Mouse (Mus musculus) CH12.LX (cell line): ENCODE measurements around the gene Jmjd1c. TPM values are rescaled to one million over a fixed set of nuclear protein-coding genes. Genes with fewer than 3 reads are reported as not detected.
A peak's percentile ranks its signal among the peaks of the same experiment; 100 is the strongest.

ENCODE experiments used
- DNase-seq: peaks from one replicate; pipeline ENCODE4 v3.0.0-alpha.2; 2013; ENCODE audit errors: extremely low read depth
- H3K27ac ChIP-seq: 2 replicates; pipeline ENCODE4 v1.5.1; 2012; ENCODE audit warnings: low read depth, mild to moderate bottlenecking, control low read depth, moderate library complexity; ENCODE audit not compliant: insufficient read depth
- H3K27me3 ChIP-seq: replicated peaks from 2 replicates; pipeline ENCODE3; 2012; ENCODE audit warnings: inconsistent platforms
- H3K36me3 ChIP-seq, 2 experiments: replicated peaks in 1 of 2; 2 replicates each; pipeline versions ENCODE3 to v1.6.1; 2012; ENCODE audit warnings: inconsistent platforms in 1 of 2, low read length in 1 of 2, mild to moderate bottlenecking in 1 of 2, mixed read lengths in 1 of 2, moderate library complexity in 1 of 2; ENCODE audit not compliant: control insufficient read depth in 1 of 2, insufficient read depth in 1 of 2
- H3K4me1 ChIP-seq, 2 experiments: 2 replicates each; pipeline ENCODE4 v1.6.1; 2012; ENCODE audit warnings: inconsistent platforms in 1 of 2, moderate library complexity in 1 of 2; ENCODE audit not compliant: insufficient read depth in 2 of 2, control insufficient read depth in 1 of 2
- H3K4me2 ChIP-seq: 2 replicates; pipeline ENCODE4 v1.6.1; 2012; ENCODE audit warnings: low read depth, mild to moderate bottlenecking, control low read depth; ENCODE audit not compliant: poor library complexity, insufficient read depth, severe bottlenecking
- H3K4me3 ChIP-seq, 3 experiments: fragments of 150-350 bp in 1 of 3; sonication (generic) in 1 of 3; replicated peaks in 1 of 3; 2 replicates each; pipeline versions ENCODE3 to v1.5.1; 2011 to 2012; ENCODE audit warnings: low read depth in 2 of 3, low read length in 2 of 3, mild to moderate bottlenecking in 2 of 3, moderate library complexity in 2 of 3, control low read depth in 1 of 3, improper control_type of control experiment in 1 of 3, inconsistent platforms in 1 of 3, mixed read lengths in 1 of 3; ENCODE audit not compliant: poor library complexity in 1 of 3
- H3K79me2 ChIP-seq: replicated peaks from 2 replicates; pipeline ENCODE4 v1.6.1; 2012; ENCODE audit warnings: mild to moderate bottlenecking, moderate library complexity; ENCODE audit not compliant: control insufficient read depth, poor library complexity, insufficient read depth, severe bottlenecking; ENCODE audit errors: extremely low read depth
- H3K9ac ChIP-seq: 2 replicates; pipeline ENCODE4 v1.6.1; 2012; ENCODE audit warnings: low read depth, mild to moderate bottlenecking, control low read depth, moderate library complexity; ENCODE audit not compliant: insufficient read depth
- H3K9me3 ChIP-seq: replicated peaks from 2 replicates; pipeline ENCODE3; 2012; ENCODE audit warnings: low read length, inconsistent platforms, mixed read lengths
- BHLHE40 ChIP-seq: IDR thresholded peaks from 2 replicates; pipeline ENCODE4 v1.6.1; 2011; ENCODE audit warnings: mild to moderate bottlenecking, low read depth, low read length, improper control_type of control experiment
- CHD1 ChIP-seq: IDR thresholded peaks from 2 replicates; pipeline ENCODE4 v1.6.1; 2012; ENCODE audit warnings: low read depth, low read length, improper control_type of control experiment, inconsistent platforms
- CHD2 ChIP-seq: IDR thresholded peaks from 2 replicates; pipeline ENCODE4 v1.6.1; 2011; ENCODE audit warnings: low read length, improper control_type of control experiment
- CTCF ChIP-seq, 2 experiments: IDR thresholded peaks in 1 of 2; conservative IDR thresholded peaks in 1 of 2; 2 replicates each; pipeline ENCODE4 v1.5.1; 2011 to 2012; ENCODE audit warnings: low read depth in 2 of 2, low read length in 2 of 2, improper control_type of control experiment in 1 of 2, inconsistent platforms in 1 of 2, mild to moderate bottlenecking in 1 of 2, moderate library complexity in 1 of 2
- E2F4 ChIP-seq: IDR thresholded peaks from 2 replicates; pipeline ENCODE4 v1.6.1; 2011; ENCODE audit warnings: low read depth, low read length, improper control_type of control experiment; ENCODE audit not compliant: insufficient replicate concordance
- EP300 ChIP-seq: IDR thresholded peaks from 2 replicates; pipeline ENCODE4 v1.6.1; 2011; ENCODE audit warnings: low read length, improper control_type of control experiment
- ETS1 ChIP-seq: conservative IDR thresholded peaks from 2 replicates; pipeline ENCODE4 v1.6.1; 2012; ENCODE audit warnings: low read depth, mild to moderate bottlenecking, inconsistent platforms, low read length, improper control_type of control experiment, moderate library complexity
- GABPA ChIP-seq: IDR thresholded peaks from 2 replicates; pipeline ENCODE4 v1.6.1; 2012; ENCODE audit warnings: low read depth, low read length, improper control_type of control experiment, inconsistent platforms; ENCODE audit not compliant: insufficient replicate concordance
- HCFC1 ChIP-seq: IDR thresholded peaks from 2 replicates; pipeline ENCODE4 v1.6.1; 2012; ENCODE audit warnings: low read depth, mild to moderate bottlenecking, inconsistent platforms, low read length, improper control_type of control experiment
- IRF4 ChIP-seq: IDR thresholded peaks from 2 replicates; pipeline ENCODE4 v1.6.1; 2014; ENCODE audit warnings: low read depth, mild to moderate bottlenecking, inconsistent platforms, low read length, improper control_type of control experiment
- JUND ChIP-seq: conservative IDR thresholded peaks from 2 replicates; pipeline ENCODE4 v1.6.1; 2011; ENCODE audit warnings: low read depth, low read length, improper control_type of control experiment
- KAT2A ChIP-seq: IDR thresholded peaks from 2 replicates; pipeline ENCODE4 v1.6.1; 2012; ENCODE audit warnings: low read length, improper control_type of control experiment, inconsistent platforms; ENCODE audit not compliant: insufficient replicate concordance
- MAX ChIP-seq: IDR thresholded peaks from 2 replicates; pipeline ENCODE4 v1.6.1; 2011; ENCODE audit warnings: low read length, improper control_type of control experiment
- MAZ ChIP-seq: IDR thresholded peaks from 2 replicates; pipeline ENCODE4 v1.6.1; 2012; ENCODE audit warnings: low read depth, mild to moderate bottlenecking, inconsistent platforms, low read length, improper control_type of control experiment, moderate library complexity
- MEF2A ChIP-seq: IDR thresholded peaks from 2 replicates; pipeline ENCODE4 v1.6.1; 2014; ENCODE audit warnings: low read depth, mild to moderate bottlenecking, inconsistent platforms, low read length, improper control_type of control experiment, borderline replicate concordance
- MXI1 ChIP-seq: IDR thresholded peaks from 2 replicates; pipeline ENCODE4 v1.6.1; 2011; ENCODE audit warnings: mild to moderate bottlenecking, low read depth, low read length, improper control_type of control experiment
- MYC ChIP-seq: IDR thresholded peaks from 2 replicates; pipeline ENCODE4 v1.6.1; 2011; ENCODE audit warnings: low read depth, mild to moderate bottlenecking, improper control_type of control experiment, low read length
- NELFE ChIP-seq: IDR thresholded peaks from 2 replicates; pipeline ENCODE4 v1.6.1; 2011; ENCODE audit warnings: low read depth, low read length, improper control_type of control experiment
- PAX5 ChIP-seq: IDR thresholded peaks from 2 replicates; pipeline ENCODE4 v1.6.1; 2012; ENCODE audit warnings: low read length, inconsistent platforms, mixed read lengths
- POLR2A ChIP-seq: IDR thresholded peaks from 2 replicates; pipeline ENCODE4 v1.6.1; 2011; ENCODE audit warnings: low read depth, mild to moderate bottlenecking, improper control_type of control experiment, low read length
- POLR2AphosphoS2 ChIP-seq: IDR thresholded peaks from 2 replicates; pipeline ENCODE4 v1.6.1; 2011; ENCODE audit warnings: low read depth, low read length, improper control_type of control experiment
- RAD21 ChIP-seq: IDR thresholded peaks from 2 replicates; pipeline ENCODE4 v1.6.1; 2011; ENCODE audit warnings: low read depth, mild to moderate bottlenecking, low read length, improper control_type of control experiment, moderate library complexity
- RCOR1 ChIP-seq: conservative IDR thresholded peaks from 2 replicates; pipeline ENCODE4 v1.6.1; 2012; ENCODE audit warnings: low read depth, mild to moderate bottlenecking, inconsistent platforms, low read length, improper control_type of control experiment
- SIN3A ChIP-seq: IDR thresholded peaks from 2 replicates; pipeline ENCODE4 v1.6.1; 2012; ENCODE audit warnings: low read length, improper control_type of control experiment, inconsistent platforms
- SMC3 ChIP-seq: IDR thresholded peaks from 2 replicates; pipeline ENCODE4 v1.6.1; 2011; ENCODE audit warnings: low read depth, low read length, improper control_type of control experiment
- TBP ChIP-seq: conservative IDR thresholded peaks from 2 replicates; pipeline ENCODE4 v1.6.1; 2011; ENCODE audit warnings: low read depth, low read length, improper control_type of control experiment
- TCF12 ChIP-seq: IDR thresholded peaks from 2 replicates; pipeline ENCODE4 v1.6.1; 2014; ENCODE audit warnings: low read depth, mild to moderate bottlenecking, inconsistent platforms, low read length, improper control_type of control experiment
- UBTF ChIP-seq: IDR thresholded peaks from 2 replicates; pipeline ENCODE4 v1.6.1; 2012; ENCODE audit warnings: low read depth, mild to moderate bottlenecking, inconsistent platforms, low read length, improper control_type of control experiment, moderate library complexity
- USF1 ChIP-seq: IDR thresholded peaks from 2 replicates; pipeline ENCODE4 v1.6.1; 2014; ENCODE audit warnings: low read depth, mild to moderate bottlenecking, inconsistent platforms, low read length, improper control_type of control experiment
- USF2 ChIP-seq: conservative IDR thresholded peaks from 2 replicates; pipeline ENCODE4 v1.6.1; 2011; ENCODE audit warnings: low read depth, low read length, improper control_type of control experiment
- ZC3H11A ChIP-seq: IDR thresholded peaks from 2 replicates; pipeline ENCODE4 v1.6.1; 2012; ENCODE audit warnings: low read depth, mild to moderate bottlenecking, inconsistent platforms, low read length, improper control_type of control experiment
- ZKSCAN1 ChIP-seq: IDR thresholded peaks from 2 replicates; pipeline ENCODE4 v1.6.1; 2012; ENCODE audit warnings: low read depth, inconsistent platforms, low read length, improper control_type of control experiment, borderline replicate concordance
- ZNF384 ChIP-seq: IDR thresholded peaks from 2 replicates; pipeline ENCODE4 v1.6.1; 2012; ENCODE audit warnings: low read depth, low read length, improper control_type of control experiment, inconsistent platforms
- dilution Hi-C: fragments of 300-500 bp; cut with MboI; formaldehyde crosslinking; loops from 2 replicates; pipeline ENCODE4 v1.14.3; 2020; ENCODE audit warnings: low sequenced_read_pairs; ENCODE audit not compliant: extremely low pct_unique_long_range_greater_than_20kb, extremely low pct_ligation_motif_present
- in situ Hi-C: fragments of 300-500 bp; cut with MboI; formaldehyde crosslinking; loops from 3 replicates; pipeline ENCODE4 v1.14.3; 2019; ENCODE audit warnings: low sequenced_read_pairs, low pct_ligation_motif_present, low pct_unique_long_range_greater_than_20kb, mixed read lengths
- polyA plus RNA-seq: library from polyadenylated mRNA; unstranded; fragments of >175 nt; gene quantifications from 2 replicates; pipeline ENCODE4 v1.2.1, GENCODE M21; 2012; ENCODE audit warnings: low read depth; ENCODE audit not compliant: insufficient read length
- total RNA-seq, 2 experiments: library from RNA; depleted of rRNA; stranded (reverse); fragments of 300-350 nt in 1 of 2; fragments of >200 nt in 1 of 2; gene quantifications; 2 replicates each; pipeline ENCODE4 v1.2.3; 2012 to 2014

Jmjd1c gene
- total and polyA plus RNA-seq, 3 experiments = 41.2 to 50.1 (median 41.6) TPM

DNA sequence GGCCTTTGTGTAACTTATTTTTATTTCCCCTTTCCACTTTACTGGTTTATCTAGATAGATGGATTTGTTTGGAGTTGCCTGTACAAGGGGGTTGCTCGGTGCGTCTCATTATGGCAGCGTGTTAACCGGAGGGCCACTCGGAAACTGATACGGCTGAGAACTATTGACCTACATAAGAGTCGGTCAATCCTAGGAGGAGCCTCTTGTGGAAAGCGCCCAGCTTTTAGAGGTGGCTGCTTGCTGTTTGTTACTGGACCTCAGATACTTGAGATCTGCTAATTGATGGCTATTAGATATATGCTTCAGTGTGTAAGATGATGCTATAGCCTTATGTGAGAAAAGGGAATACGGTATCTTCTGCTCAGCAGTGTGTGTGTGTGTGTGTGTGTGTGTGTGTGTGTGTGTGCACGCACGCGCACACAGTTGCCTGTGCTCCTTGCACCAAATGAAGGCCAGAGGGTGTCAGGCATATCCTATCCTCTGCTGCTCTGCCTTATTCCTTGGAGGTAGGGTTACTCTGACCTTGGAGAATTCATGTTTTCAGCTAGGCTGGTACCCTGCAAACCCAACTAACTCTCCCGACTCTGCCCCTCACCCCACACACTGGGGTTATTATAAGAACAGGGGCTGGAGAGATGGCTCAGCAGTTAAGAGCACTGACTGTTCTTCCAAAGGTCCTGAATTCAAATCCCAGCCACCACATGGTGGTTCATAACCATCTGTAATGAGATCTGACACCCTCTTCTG lies 3.4 kb downstream of the Jmjd1c start (continued):
- TF ChIP-seq NELFE = peak; percentile 33; the same call in 1 of the 2 replicates
- TF ChIP-seq SIN3A = no peak
- peak; percentile 1; the same call in 1 of the 2 replicates for TF ChIP-seq SMC3
- no peak for TF ChIP-seq KAT2A
- TF ChIP-seq ZNF384 = 0 out of 2 replicates have a peak, but pooled peaks have one; percentile 4
- no peak for TF ChIP-seq ZKSCAN1
- no peak for TF ChIP-seq CHD1
- no peak for TF ChIP-seq IRF4
- TF ChIP-seq ZC3H11A = no peak
- TF ChIP-seq TBP = no peak
- no peak for TF ChIP-seq ETS1
- TF ChIP-seq TCF12 = no peak
- TF ChIP-seq MAX = no peak
- no peak for TF ChIP-seq USF2
- no peak for TF ChIP-seq MYC

DNA sequence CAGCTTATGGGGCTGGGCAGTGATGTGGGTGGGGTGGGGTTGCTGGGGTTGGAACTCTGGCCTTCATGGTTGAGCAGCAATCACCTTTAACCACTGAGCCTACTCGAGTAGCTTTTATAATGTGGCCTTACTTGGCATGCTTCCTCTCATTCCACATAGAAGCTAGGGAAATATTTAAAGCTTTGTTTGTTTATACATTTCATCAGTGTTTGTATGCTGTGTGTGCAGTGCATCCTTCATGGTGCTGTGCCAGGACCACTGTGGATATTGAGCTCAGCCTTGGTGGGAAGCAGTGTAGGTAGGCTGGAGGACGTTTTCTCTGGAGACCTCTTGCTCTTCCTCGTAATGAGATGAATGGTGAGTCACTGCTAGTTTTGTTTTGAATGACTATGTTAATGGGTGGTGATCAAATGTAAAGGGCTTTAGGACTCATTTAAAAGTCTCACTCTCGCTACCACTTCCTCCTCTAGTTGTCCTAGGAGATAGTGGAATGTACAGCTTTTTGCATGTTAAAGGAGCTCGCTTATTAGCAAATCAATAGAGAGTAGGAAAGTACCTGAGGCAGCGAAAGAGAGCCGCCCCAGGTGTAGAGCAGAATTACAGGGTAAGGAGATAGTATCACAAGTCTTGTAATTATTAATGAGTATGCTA lies 4.2 kb downstream of the Jmjd1c start:
- peaks cover 24 to 70% of the 10 kb centered on the region in 2 experiments for H3K4me1 ChIP-seq
- dilution Hi-C loops = no loop called here
- no peaks in the 10 kb centered on the region for H3K27me3 ChIP-seq
- in situ Hi-C loops = no loop called here
- peak overlapping the region in 1 of 3 experiments; percentile 17 for H3K4me3 ChIP-seq
- peak; percentile 85 for DNase-seq
- H3K79me2 ChIP-seq = peaks cover 87% of the 10 kb centered on the region
- H3K36me3 ChIP-seq = peaks cover 3 to 28% of the 10 kb centered on the region in 2 experiments
- H3K9me3 ChIP-seq = no peaks in the 10 kb centered on the region
- H3K9ac ChIP-seq = peak overlapping the region; percentile 74; the same call in 1 of the 2 replicates
- H3K27ac ChIP-seq = peak overlapping the region; percentile 94
- H3K4me2 ChIP-seq = peak overlapping the region; percentile 99; the same call in 1 of the 2 replicates
- TF ChIP-seq SIN3A (peak; percentile 85), BHLHE40 (peak; percentile 81), MXI1 (peak; percentile 40; the same call in 1 of the 2 replicates), PAX5 (no peak), IRF4 (peak; percentile 93), USF1 (no peak), HCFC1 (0 out of 2 replicates have a peak, but pooled peaks have one; percentile 13), E2F4 (no peak), MEF2A (peak; percentile 82), POLR2A (peak; percentile 34; the same call in 1 of the 2 replicates), CHD2 (peak; percentile 45; the same call in 1 of the 2 replicates), CTCF (conservative IDR thresholded peaks at IDR 0.05 in 1 of 2, IDR thresholded peaks at IDR 0.05 in 1 of 2; ENCODE audit: low read depth in 2 of 2, low read length in 2 of 2) (peak in 1 of 2 experiments; percentile 53; a peak in 2 of 4 replicates), ETS1 (peak; percentile 91), NELFE (no peak), TCF12 (peak; percentile 52; the same call in 1 of the 2 replicates), GABPA (no peak), RAD21 (peak; percentile 34), MAZ (peak; percentile 34; the same call in 1 of the 2 replicates), JUND (peak; percentile 92), CHD1 (no peak), TBP (0 out of 2 replicates have a peak, but pooled peaks have one; percentile 60), RCOR1 (peak; percentile 69; the same call in 1 of the 2 replicates), UBTF (0 out of 2 replicates have a peak, but pooled peaks have one; percentile 32), POLR2AphosphoS2 (no peak), ZNF384 (0 out of 2 replicates have a peak, but pooled peaks have one; percentile 1), EP300 (peak; percentile 87), SMC3 (peak; percentile 30; the same call in 1 of the 2 replicates), MYC (no peak)
